ENCODE assay signal across 9 mouse cellular contexts in the genomic region with DNA sequence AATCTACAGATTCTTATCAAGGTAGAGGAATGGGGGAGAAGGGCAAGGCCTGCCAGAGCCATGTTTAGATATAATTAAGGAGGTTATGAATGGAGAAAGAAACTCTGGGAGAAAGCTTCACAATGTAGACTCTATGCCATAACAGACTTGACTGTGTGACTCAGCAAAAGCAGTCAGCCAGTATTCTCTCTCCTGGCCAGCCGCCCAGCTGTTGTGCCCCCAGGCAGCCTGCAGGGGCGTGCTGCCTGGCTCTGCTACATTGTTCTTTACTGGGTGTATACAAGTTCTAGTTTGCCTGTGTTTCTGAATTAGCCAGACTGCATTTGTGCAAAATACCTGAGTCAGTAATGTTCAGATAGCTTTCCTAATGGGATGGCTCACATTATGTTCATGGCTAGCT. TPM values are rescaled to one million over a fixed set of nuclear protein-coding genes. Genes with fewer than 3 reads are reported as not detected.
A peak's percentile ranks its signal among the peaks of the same experiment; 100 is the strongest.
DNase-seq lines count a peak whose midpoint lies in the region; ATAC-seq and TF ChIP-seq lines count a peak whose summit lies in the region.
"Had no signal": no experiment of that assay in that cellular context is flagged by ENCODE, and none has a peak within 500 bp of the region (broad histone marks: within the 10 kb centered on the region; RNA-seq: fewer than 3 reads in every experiment).

No protein-coding gene starts in this region.

- peak; percentile 56 for TF ChIP-seq CTCF in liver, embryonic 14.5 days (IDR thresholded peaks at IDR 0.05; ENCODE audit: low read depth)
- peak; percentile 47; the same call in 1 of the 2 replicates for TF ChIP-seq CTCF in small intestine, adult 2 months (IDR thresholded peaks at IDR 0.05; ENCODE audit: extremely low read depth, insufficient read length, insufficient replicate concordance, low read depth, low read length)

- 0 out of 2 replicates have a peak, but pooled peaks cover 5% of the 10 kb centered on the region for H3K4me1 ChIP-seq in kidney, embryonic 16.5 days (ENCODE audit: insufficient read depth, low read length)
- H3K4me1 ChIP-seq in liver, embryonic 14.5 days (replicated peaks; ENCODE audit: control insufficient read depth in 2 of 2, insufficient read depth in 2 of 2, low read length in 1 of 2) = no peaks in the 10 kb centered on the region
- H3K4me1 ChIP-seq in small intestine, adult 2 months (ENCODE audit: control insufficient read depth, insufficient read depth, insufficient read length, low read length) = peaks cover 11% of the 10 kb centered on the region; the same call in 1 of the 2 replicates
- no peaks in the 10 kb centered on the region for H3K4me1 ChIP-seq in hindbrain, embryonic 16.5 days (ENCODE audit: control insufficient read depth, insufficient read depth, low read depth, low read length)

- no peaks in the 10 kb centered on the region for H3K27me3 ChIP-seq in kidney, embryonic 16.5 days (ENCODE audit: insufficient read depth, low read length)
- H3K27me3 ChIP-seq in liver, embryonic 14.5 days (ENCODE audit: control insufficient read depth, insufficient read depth, low read length) = no peaks in the 10 kb centered on the region
- no peaks in the 10 kb centered on the region for H3K27me3 ChIP-seq in small intestine, adult 2 months (ENCODE audit: control insufficient read depth, insufficient read depth, low read length)
- no peaks in the 10 kb centered on the region for H3K27me3 ChIP-seq in hindbrain, embryonic 16.5 days (replicated peaks; ENCODE audit: control insufficient read depth, insufficient read depth, low read length)
- H3K27me3 ChIP-seq: megakaryocyte, embryonic 14.5 days had no signal

- no peaks in the 10 kb centered on the region for H3K9me3 ChIP-seq in kidney, embryonic 16.5 days (ENCODE audit: low read length)
- no peaks in the 10 kb centered on the region for H3K9me3 ChIP-seq in liver, embryonic 14.5 days (ENCODE audit: control insufficient read depth, low read length)
- H3K9me3 ChIP-seq in hindbrain, embryonic 16.5 days (ENCODE audit: control insufficient read depth, low read length) = no peaks in the 10 kb centered on the region
- H3K9me3 ChIP-seq: megakaryocyte, embryonic 14.5 days had no signal

- TF ChIP-seq EP300 in liver, embryonic 14.5 days (IDR thresholded peaks at IDR 0.05; ENCODE audit: low read depth) = no peak

- TF ChIP-seq POLR2A in small intestine, adult 2 months (IDR thresholded peaks at IDR 0.05; ENCODE audit: low read depth, low read length) = no peak

- no peak overlapping the region for H3K4me3 ChIP-seq in kidney, embryonic 16.5 days (ENCODE audit: low read length)
- H3K4me3 ChIP-seq in liver, embryonic 14.5 days (ENCODE audit: insufficient read depth in 1 of 2, low read depth in 2 of 2, low read length in 2 of 2) = no peak overlapping the region
- H3K4me3 ChIP-seq in small intestine, adult 2 months (ENCODE audit: low read depth, low read length) = no peak overlapping the region
- H3K4me3 ChIP-seq in hindbrain, embryonic 16.5 days (ENCODE audit: low read length) = no peak overlapping the region
- H3K4me3 ChIP-seq: megakaryocyte, embryonic 14.5 days had no signal

- DNase-seq in kidney, adult 18-20 months = peak; percentile 85
- DNase-seq in MN1 (ENCODE audit: low spot score) = peak; percentile 67
- DNase-seq in fibroblast of lung, adult 2 months (ENCODE audit: low read depth) = peak; percentile 61
- peak; percentile 88 to 93 for DNase-seq in kidney, adult 8-10 months
- no peak for DNase-seq in liver, embryonic 14.5 days (ENCODE audit: low read depth in 3 of 3, low spot score in 3 of 3)

- H3K4me2 ChIP-seq in kidney, embryonic 16.5 days (replicated peaks; ENCODE audit: low read depth, low read length) = no peak overlapping the region
- H3K4me2 ChIP-seq in liver, embryonic 14.5 days (ENCODE audit: low read depth) = no peak overlapping the region
- H3K4me2 ChIP-seq in hindbrain, embryonic 16.5 days (ENCODE audit: low read length) = no peak overlapping the region

- no peak overlapping the region for H3K27ac ChIP-seq in kidney, embryonic 16.5 days (ENCODE audit: low read length)
- no peak overlapping the region for H3K27ac ChIP-seq in liver, embryonic 14.5 days
- H3K27ac ChIP-seq in small intestine, adult 2 months (ENCODE audit: insufficient read depth, low read depth, low read length) = no peak overlapping the region
- H3K27ac ChIP-seq in hindbrain, embryonic 16.5 days (ENCODE audit: low read depth, low read length) = no peak overlapping the region

- ATAC-seq in kidney, embryonic 16.5 days (ENCODE audit: low FRiP score, low TSS enrichment) = no peak
- ATAC-seq in liver, embryonic 14.5 days (ENCODE audit: insufficient read depth) = peak; percentile 70
- no peak for ATAC-seq in hindbrain, embryonic 16.5 days

- 53% methylated on average over 2 of the region's 2 CpGs for WGBS in kidney, embryonic 16.5 days
- WGBS in liver, embryonic 14.5 days (ENCODE audit: insufficient replicate concordance) = 35% methylated on average over 2 of the region's 2 CpGs
- 35% methylated on average over 2 of the region's 2 CpGs for WGBS in small intestine, adult 2 months
- WGBS in hindbrain, embryonic 16.5 days = 39% methylated on average over 2 of the region's 2 CpGs

- no peak overlapping the region for H3K9ac ChIP-seq in kidney, embryonic 16.5 days (replicated peaks; ENCODE audit: low read length)
- H3K9ac ChIP-seq in liver, embryonic 14.5 days (replicated peaks) = no peak overlapping the region
- H3K9ac ChIP-seq in hindbrain, embryonic 16.5 days (ENCODE audit: low read depth, low read length) = no peak overlapping the region

- H3K36me3 ChIP-seq in kidney, embryonic 16.5 days (ENCODE audit: insufficient read depth, low read length) = no peaks in the 10 kb centered on the region
- no peaks in the 10 kb centered on the region for H3K36me3 ChIP-seq in liver, embryonic 14.5 days (replicated peaks; ENCODE audit: control insufficient read depth, insufficient read depth, low read depth)
- H3K36me3 ChIP-seq in small intestine, adult 2 months (ENCODE audit: control insufficient read depth, insufficient read depth, low read length) = no peaks in the 10 kb centered on the region
- no peaks in the 10 kb centered on the region for H3K36me3 ChIP-seq in hindbrain, embryonic 16.5 days (ENCODE audit: control insufficient read depth, insufficient read depth, low read length)

RNA-seq across cellular contexts. Expression of gene Chpt1, which starts 10.6 kb away (rescaled TPM):
- polyA plus RNA-seq in kidney, embryonic 16.5 days (2015; fragmentation: Nextera tagmentation; extraction: Ambion mirVana) = 26.3 and 32.8 TPM in 2 replicates
- 0.74 and 1.0 TPM in 2 replicates for polyA plus RNA-seq in liver, embryonic 14.5 days (2012; rRNA removed)
- 3.4 and 3.9 TPM in 2 replicates for polyA plus RNA-seq in liver, embryonic 14.5 days (2014; fragmentation: Nextera tagmentation; extraction: Ambion mirVana)
- polyA plus RNA-seq in small intestine, adult 2 months (2012; rRNA removed) = 90.5 and 98.9 TPM in 2 replicates
- 9.1 and 11.6 TPM in 2 replicates for polyA plus RNA-seq in hindbrain, embryonic 16.5 days (2015; fragmentation: Nextera tagmentation; extraction: Ambion mirVana)

RNA-seq across cellular contexts. Expression of gene Sycp3, which starts 55.1 kb away (rescaled TPM):
- 0.46 TPM in 1 of 2 replicates, not detected in the other for polyA plus RNA-seq in kidney, embryonic 16.5 days (2015; fragmentation: Nextera tagmentation; extraction: Ambion mirVana)
- polyA plus RNA-seq in liver, embryonic 14.5 days (2012; rRNA removed) = 0.02 TPM in 1 of 2 replicates, not detected in the other
- polyA plus RNA-seq in liver, embryonic 14.5 days (2014; fragmentation: Nextera tagmentation; extraction: Ambion mirVana) = 0.18 TPM in 1 of 2 replicates, not detected in the other
- polyA plus RNA-seq in small intestine, adult 2 months (2012; rRNA removed) = not detected in 2 replicates
- polyA plus RNA-seq in hindbrain, embryonic 16.5 days (2015; fragmentation: Nextera tagmentation; extraction: Ambion mirVana) = 0.55 and 0.59 TPM in 2 replicates

Comparison
In these comparisons a context has a peak if more than half of its experiments do, and no peak if none do; other contexts are left out.
1. DNase-seq: peak in kidney, adult 18-20 months (single experiment), MN1 (single experiment), fibroblast of lung, adult 2 months (single experiment) and kidney, adult 8-10 months (2 of 2); none in liver, embryonic 14.5 days (0 of 3).